Mouse (Mus musculus) limb, embryonic 14.5 days (tissue): ENCODE data around the gene Olfr1392. TPM values are rescaled to one million over a fixed set of nuclear protein-coding genes. Genes with fewer than 3 reads are reported as not detected.

Experiments used
- ATAC-seq: fragments of 200-750 bp; cut with Nextera tagmentation; 2 replicates; pipeline ENCODE4 v1.8.0; 2017; ENCODE audit warnings: low read depth, moderate number of reproducible peaks, moderate TSS enrichment; ENCODE audit not compliant: low FRiP score
- DNase-seq: peaks from one replicate; pipeline ENCODE4 v3.0.0-alpha.2; 2015; ENCODE audit warnings: low spot score
- H3K27ac ChIP-seq: fragments of 300-500 bp; sonication (generic); replicated peaks from 2 replicates; pipeline ENCODE4 v1.5.1; 2014; ENCODE audit warnings: low read depth, mild to moderate bottlenecking, low read length, moderate library complexity, mixed read lengths
- H3K27me3 ChIP-seq: fragments of 300-500 bp; sonication (generic); 2 replicates; pipeline ENCODE4 v1.6.1; 2014; ENCODE audit warnings: low read length, mixed read lengths; ENCODE audit not compliant: control insufficient read depth, insufficient read depth
- H3K36me3 ChIP-seq: fragments of 300-500 bp; sonication (generic); 2 replicates; pipeline ENCODE4 v1.6.1; 2014; ENCODE audit warnings: mild to moderate bottlenecking, low read length, moderate library complexity, mixed read lengths; ENCODE audit not compliant: control insufficient read depth, insufficient read depth
- H3K4me1 ChIP-seq: fragments of 300-500 bp; sonication (generic); 2 replicates; pipeline ENCODE4 v1.6.1; 2014; ENCODE audit warnings: antibody characterized with exemption, low read length, mixed read lengths; ENCODE audit not compliant: control insufficient read depth, insufficient read depth
- H3K4me2 ChIP-seq: fragments of 300-500 bp; sonication (generic); replicated peaks from 2 replicates; pipeline ENCODE4 v1.6.1; 2014; ENCODE audit warnings: low read depth, mild to moderate bottlenecking, low read length, moderate library complexity; ENCODE audit not compliant: severe bottlenecking
- H3K4me3 ChIP-seq: fragments of 300-500 bp; sonication (generic); replicated peaks from 2 replicates; pipeline ENCODE4 v1.5.1; 2014; ENCODE audit warnings: low read length
- H3K9ac ChIP-seq: fragments of 300-500 bp; sonication (generic); 2 replicates; pipeline ENCODE4 v1.6.1; 2014; ENCODE audit warnings: mild to moderate bottlenecking, low read depth, low read length, moderate library complexity; ENCODE audit not compliant: severe bottlenecking
- H3K9me3 ChIP-seq: fragments of 300-500 bp; sonication (generic); 2 replicates; pipeline ENCODE4 v1.6.1; 2016; ENCODE audit warnings: low read length; ENCODE audit not compliant: control insufficient read depth
- POLR2A ChIP-seq: fragments of 200-500 bp; IDR thresholded peaks from 2 replicates; pipeline ENCODE4 v1.8.0; 2012; ENCODE audit warnings: inconsistent platforms, mild to moderate bottlenecking, moderate library complexity, borderline replicate concordance; ENCODE audit not compliant: insufficient read depth, insufficient read length; ENCODE audit errors: extremely low read depth
- WGBS: fragments of 180-500 bp; shearing (Covaris S2); extraction: QIAGEN DNeasy Blood & Tissue Kit; methylation state at CpG from one replicate; pipeline ENCODE4 v1.1.7; 2014; 5-methylcytosine and 5-hydroxymethylcytosine counted together
- polyA plus RNA-seq, 2 experiments: library from polyadenylated mRNA; depleted of rRNA in 1 of 2; stranded (reverse) in 1 of 2; unstranded in 1 of 2; fragments of >200 nt; fragmentation: Nextera tagmentation in 1 of 2; extraction: Ambion mirVana in 1 of 2; gene quantifications; 2 replicates each; pipeline versions ENCODE4 v1.2.1 to v1.2.3; 2012 to 2014

Gene Olfr1392
- polyA plus RNA-seq, 2 experiments: 0.06 to 0.18 TPM

GRCm38 (mm10) chr11:49249811-49250421 is 35.2 kb upstream of the Olfr1392 start:
- Histone ChIP-seq H3K36me3 (peaks cover 25% of the 10 kb centered on the region), H3K27me3 (no peaks in the 10 kb centered on the region), H3K27ac (peak overlapping the region; percentile 95), H3K9me3 (no peaks in the 10 kb centered on the region), H3K4me3 (peak overlapping the region; percentile 76), H3K9ac (peak overlapping the region; percentile 95), H3K4me1 (peaks cover 31% of the 10 kb centered on the region), H3K4me2 (peak overlapping the region; percentile 74)
- 14% methylated on average over 10 of the region's 10 CpGs for WGBS
- ATAC-seq: no peak
- DNase-seq: no peak
- TF ChIP-seq POLR2A: no peak

- Histone ChIP-seq H3K9ac (peak overlapping the region; percentile 95), H3K36me3 (peaks cover 28% of the 10 kb centered on the region), H3K4me1 (peaks cover 26% of the 10 kb centered on the region), H3K27me3 (no peaks in the 10 kb centered on the region), H3K4me2 (peak overlapping the region; percentile 74), H3K27ac (peak overlapping the region; percentile 95), H3K9me3 (no peaks in the 10 kb centered on the region), H3K4me3 (peak overlapping the region; percentile 76)
- WGBS: 2% methylated on average over 36 of the region's 45 CpGs
- DNase-seq (peak; percentile 87), ATAC-seq (peak; percentile 95)
- TF ChIP-seq POLR2A: peak; percentile 86; the same call in 1 of the 2 replicates
Observed at GRCm38 (mm10) chr11:49250422-49251379, 34.4 kb upstream of the Olfr1392 start.

- ATAC-seq: no peak
Observed at GRCm38 (mm10) chr11:49251380-49251761, 33.7 kb upstream of the Olfr1392 start.

GRCm38 (mm10) chr11:49252048-49252447 is 33.0 kb upstream of the Olfr1392 start:
- H3K4me3 ChIP-seq: no peak overlapping the region
- TF ChIP-seq POLR2A: no peak
- no peak overlapping the region for H3K27ac ChIP-seq
- WGBS: 93% methylated on average over 5 of the region's 5 CpGs
- H3K4me2 ChIP-seq: peak overlapping the region; percentile 74; the same call in 1 of the 2 replicates
- ATAC-seq (no peak), DNase-seq (no peak)
- H3K36me3 ChIP-seq: peaks cover 33% of the 10 kb centered on the region
- H3K4me1 ChIP-seq: peaks cover 26% of the 10 kb centered on the region
- no peaks in the 10 kb centered on the region for H3K9me3 ChIP-seq
- no peak overlapping the region for H3K9ac ChIP-seq
- no peaks in the 10 kb centered on the region for H3K27me3 ChIP-seq

More at GRCm38 (mm10) chr11:49251380-49251761, 33.7 kb upstream of the Olfr1392 start:
- 60% methylated on average over 7 of the region's 7 CpGs for WGBS
- Histone ChIP-seq H3K27me3 (no peaks in the 10 kb centered on the region), H3K9ac (peak overlapping the region; percentile 95), H3K4me1 (peaks cover 26% of the 10 kb centered on the region), H3K27ac (no peak overlapping the region), H3K4me2 (peak overlapping the region; percentile 74), H3K4me3 (peak overlapping the region; percentile 76), H3K36me3 (peaks cover 29% of the 10 kb centered on the region), H3K9me3 (no peaks in the 10 kb centered on the region)
- TF ChIP-seq POLR2A: no peak
- no peak for DNase-seq

GRCm38 (mm10) chr11:49253035-49253434 is 32.0 kb upstream of the Olfr1392 start:
- Histone ChIP-seq H3K4me1 (peaks cover 26% of the 10 kb centered on the region), H3K9ac (no peak overlapping the region), H3K4me3 (no peak overlapping the region), H3K27me3 (no peaks in the 10 kb centered on the region), H3K9me3 (no peaks in the 10 kb centered on the region), H3K27ac (no peak overlapping the region), H3K36me3 (peaks cover 40% of the 10 kb centered on the region), H3K4me2 (no peak overlapping the region)
- DNase-seq: no peak
- 98% methylated on average over 6 of the region's 6 CpGs for WGBS
- ATAC-seq: no peak
- no peak for TF ChIP-seq POLR2A
